Mouse (Mus musculus) ovary, postnatal 14 days (tissue): ENCODE measurements around the gene Nlrc5.
A peak's percentile ranks its signal among the peaks of the same experiment; 100 is the strongest.

ENCODE experiments used
- DNase-seq: peaks from one replicate; pipeline ENCODE4 v3.0.0; 2022; ENCODE audit warnings: low spot score

The Nlrc5 gene

GRCm38 (mm10) chr8:94529875-94530274 is 95.7 kb downstream of the Nlrc5 start:
- DNase-seq = no peak

- no peak for DNase-seq
Observed at GRCm38 (mm10) chr8:94530643-94531042, 96.5 kb downstream of the Nlrc5 start.

- no peak for DNase-seq
Observed at GRCm38 (mm10) chr8:94532000-94532399, 97.8 kb downstream of the Nlrc5 start.

- DNase-seq = no peak
Observed at GRCm38 (mm10) chr8:94532525-94532872, 98.3 kb downstream of the Nlrc5 start.

- DNase-seq = peak; percentile 34
Observed at GRCm38 (mm10) chr8:94532873-94533671, 98.9 kb downstream of the Nlrc5 start, which contains the start of gene Cpne2. Cpne2 (plus strand) TSS chr8:94532990.

GRCm38 (mm10) chr8:94534612-94535011 is 100.5 kb downstream of the Nlrc5 start:
- DNase-seq = no peak

GRCm38 (mm10) chr8:94535631-94536030 is 101.5 kb downstream of the Nlrc5 start:
- DNase-seq = no peak

- DNase-seq = no peak
Observed at GRCm38 (mm10) chr8:94537456-94537855, 103.3 kb downstream of the Nlrc5 start.

GRCm38 (mm10) chr8:94540025-94540424 is 105.9 kb downstream of the Nlrc5 start:
- no peak for DNase-seq

- no peak for DNase-seq
Observed at GRCm38 (mm10) chr8:94540889-94541795, 107.0 kb downstream of the Nlrc5 start.

GRCm38 (mm10) chr8:94543981-94544380 is 109.8 kb downstream of the Nlrc5 start:
- DNase-seq = no peak

GRCm38 (mm10) chr8:94549041-94549440 is 114.9 kb downstream of the Nlrc5 start:
- DNase-seq = no peak

- DNase-seq = no peak
Observed at GRCm38 (mm10) chr8:94549482-94549881, 115.3 kb downstream of the Nlrc5 start.

- no peak for DNase-seq
Observed at GRCm38 (mm10) chr8:94549998-94550397, 115.8 kb downstream of the Nlrc5 start.

GRCm38 (mm10) chr8:94551471-94552422 is 117.6 kb downstream of the Nlrc5 start:
- DNase-seq = no peak

GRCm38 (mm10) chr8:94552696-94553095 is 118.5 kb downstream of the Nlrc5 start:
- DNase-seq = no peak

GRCm38 (mm10) chr8:94557281-94557680 is 123.1 kb downstream of the Nlrc5 start:
- no peak for DNase-seq

GRCm38 (mm10) chr8:94561256-94561655 is 127.1 kb downstream of the Nlrc5 start:
- DNase-seq = no peak

GRCm38 (mm10) chr8:94564421-94564820 is 130.3 kb downstream of the Nlrc5 start:
- DNase-seq = no peak

GRCm38 (mm10) chr8:94566033-94566432 is 131.9 kb downstream of the Nlrc5 start:
- DNase-seq = no peak

GRCm38 (mm10) chr8:94566446-94567158 is 132.4 kb downstream of the Nlrc5 start:
- no peak for DNase-seq
